Mouse (Mus musculus) cerebellum, adult 2 months (tissue): Measurements from ENCODE around the gene Grid1. TPM values are rescaled to one million over a fixed set of nuclear protein-coding genes. Genes with fewer than 3 reads are reported as not detected.

Source experiments
- DNase-seq, 2 experiments: peaks; one replicate each; pipeline ENCODE4 v3.0.0; 2021
- H3K27ac ChIP-seq: fragments of 200-500 bp; 2 replicates; pipeline ENCODE4 v1.5.1; 2012; ENCODE audit warnings: low read length, control low read depth, inconsistent platforms; ENCODE audit not compliant: insufficient read depth
- H3K27me3 ChIP-seq: fragments of 200-500 bp; 2 replicates; pipeline ENCODE4 v1.6.1; 2012; ENCODE audit warnings: inconsistent platforms, mild to moderate bottlenecking, low read length, moderate library complexity; ENCODE audit not compliant: control insufficient read depth, insufficient read depth
- H3K4me1 ChIP-seq: fragments of 200-500 bp; 2 replicates; pipeline ENCODE4 v1.6.1; 2011; ENCODE audit warnings: low read length; ENCODE audit not compliant: control insufficient read depth, insufficient read depth
- H3K4me3 ChIP-seq: fragments of 200-500 bp; replicated peaks from 2 replicates; pipeline ENCODE3; 2011; ENCODE audit warnings: mild to moderate bottlenecking, low read depth, low read length, control low read depth; ENCODE audit not compliant: insufficient read depth
- CTCF ChIP-seq: fragments of 200-500 bp; IDR thresholded peaks from 2 replicates; pipeline ENCODE4 v1.5.1; 2011; ENCODE audit warnings: low read depth, mild to moderate bottlenecking, control low read depth, low read length, moderate library complexity, borderline replicate concordance; ENCODE audit not compliant: insufficient read depth
- POLR2A ChIP-seq: fragments of 200-500 bp; IDR thresholded peaks from 2 replicates; pipeline ENCODE4 v1.6.1; 2011; ENCODE audit warnings: low read length, control low read depth, borderline replicate concordance; ENCODE audit not compliant: insufficient read depth
- WGBS: fragments of 180-500 bp; shearing (Covaris S2); methylation state at CpG from one replicate; pipeline ENCODE4 v1.1.7; 2018; 5-methylcytosine and 5-hydroxymethylcytosine counted together
- polyA plus RNA-seq: library from polyadenylated mRNA; depleted of rRNA; stranded (reverse); fragments of >200 nt; gene quantifications from 2 replicates; pipeline ENCODE4 v1.2.3, GENCODE M21; 2012

The Grid1 gene
- polyA plus RNA-seq, 1 experiment, result 13.3 TPM

GRCm38 (mm10) chr14:34925021-34925420 lies 105.1 kb downstream of the Grid1 start:
- Histone ChIP-seq H3K27ac (no peak overlapping the region), H3K4me3 (no peak overlapping the region), H3K27me3 (no peaks in the 10 kb centered on the region), H3K4me1 (no peaks in the 10 kb centered on the region; the same call in 1 of the 2 replicates)
- WGBS, result 31% methylated on average over 5 of the region's 5 CpGs
- TF ChIP-seq POLR2A (no peak), CTCF (no peak)
- DNase-seq, result no peak

GRCm38 (mm10) chr14:34930040-34930719 lies 110.3 kb downstream of the Grid1 start:
- TF ChIP-seq POLR2A, result no peak
- no peak for TF ChIP-seq CTCF
- no peaks in the 10 kb centered on the region for H3K27me3 ChIP-seq
- 21% methylated on average over 8 of the region's 8 CpGs for WGBS
- H3K4me3 ChIP-seq, result no peak overlapping the region
- DNase-seq, result peak; percentile 39 to 65
- no peak overlapping the region for H3K27ac ChIP-seq
- H3K4me1 ChIP-seq, result peaks cover 8% of the 10 kb centered on the region

GRCm38 (mm10) chr14:34933197-34933596 lies 113.3 kb downstream of the Grid1 start:
- peaks cover 13% of the 10 kb centered on the region for H3K4me1 ChIP-seq
- H3K4me3 ChIP-seq, result no peak overlapping the region
- no peaks in the 10 kb centered on the region for H3K27me3 ChIP-seq
- H3K27ac ChIP-seq, result no peak overlapping the region
- no peak for TF ChIP-seq CTCF
- no peak for TF ChIP-seq POLR2A
- 62% methylated on average over 4 of the region's 4 CpGs for WGBS
- DNase-seq, result no peak

GRCm38 (mm10) chr14:34936192-34936770 lies 116.4 kb downstream of the Grid1 start:
- Histone ChIP-seq H3K27me3 (no peaks in the 10 kb centered on the region), H3K27ac (no peak overlapping the region), H3K4me3 (no peak overlapping the region), H3K4me1 (peaks cover 5% of the 10 kb centered on the region)
- TF ChIP-seq CTCF, result no peak
- no peak for TF ChIP-seq POLR2A
- 28% methylated on average over 13 of the region's 13 CpGs for WGBS
- DNase-seq, result peak in 1 of 2 experiments; percentile 17

- 38% methylated on average over 14 of the region's 14 CpGs for WGBS
- Histone ChIP-seq H3K4me1 (0 out of 2 replicates have a peak, but pooled peaks cover 2% of the 10 kb centered on the region), H3K27me3 (no peaks in the 10 kb centered on the region), H3K4me3 (no peak overlapping the region), H3K27ac (no peak overlapping the region)
- DNase-seq, result no peak
- TF ChIP-seq POLR2A (no peak), CTCF (no peak)
These were observed 124.6 kb downstream of the Grid1 start for GRCm38 (mm10) chr14:34944390-34944979.

GRCm38 (mm10) chr14:34945471-34946313 lies 125.8 kb downstream of the Grid1 start:
- Histone ChIP-seq H3K27ac (no peak overlapping the region), H3K4me3 (no peak overlapping the region), H3K4me1 (0 out of 2 replicates have a peak, but pooled peaks cover 2% of the 10 kb centered on the region), H3K27me3 (no peaks in the 10 kb centered on the region)
- TF ChIP-seq POLR2A (no peak), CTCF (no peak)
- DNase-seq, result no peak
- 77% methylated on average over 17 of the region's 17 CpGs for WGBS

GRCm38 (mm10) chr14:34946314-34946583 lies 126.3 kb downstream of the Grid1 start:
- 91% methylated on average over 2 of the region's 2 CpGs for WGBS
- H3K27ac ChIP-seq, result no peak overlapping the region

More at GRCm38 (mm10) chr14:34946314-34946583, 126.3 kb downstream of the Grid1 start:
- no peak for DNase-seq
- Histone ChIP-seq H3K4me1 (0 out of 2 replicates have a peak, but pooled peaks cover 2% of the 10 kb centered on the region), H3K27me3 (no peaks in the 10 kb centered on the region), H3K4me3 (no peak overlapping the region)
- TF ChIP-seq POLR2A, result no peak
- no peak for TF ChIP-seq CTCF
